Mouse (Mus musculus): ENCODE results near the gene Prkcg.

DNA sequence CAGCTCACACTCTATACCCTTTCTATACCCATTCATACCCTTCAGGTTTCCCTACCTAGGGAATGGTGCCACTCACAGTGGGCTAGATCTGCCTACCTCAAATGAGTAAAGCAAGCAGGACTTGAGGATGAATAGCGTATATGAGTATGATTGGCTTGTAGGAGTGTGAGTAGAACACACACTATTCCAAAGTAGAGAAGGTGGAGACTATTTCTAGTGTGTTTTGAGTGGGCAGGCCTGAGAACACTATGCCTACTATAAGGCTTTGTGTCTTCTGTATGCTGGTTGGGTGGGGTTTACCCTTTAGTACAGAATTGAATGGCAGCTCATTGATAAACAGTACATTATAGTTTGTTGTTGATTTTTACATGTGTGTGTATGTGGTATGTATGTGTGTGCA, 34.8 kb downstream of the Prkcg start:
- TF ChIP-seq CTCF (IDR thresholded peaks at IDR 0.05; ENCODE audit: extremely low read depth, insufficient read depth, low read length) (no peak), POLR2A (IDR thresholded peaks at IDR 0.05; ENCODE audit: extremely low read depth, insufficient read depth, low read length) (no peak)

Measured in cortical plate, adult 2 months (tissue).